Mouse (Mus musculus) brain, embryonic 18.5 days (tissue): ENCODE data around the gene Itgb4.

Experiments
- DNase-seq: peaks from one replicate; pipeline ENCODE4 v3.0.0-alpha.2; 2012; ENCODE audit warnings: low read depth, low spot score

The Itgb4 gene

DNA sequence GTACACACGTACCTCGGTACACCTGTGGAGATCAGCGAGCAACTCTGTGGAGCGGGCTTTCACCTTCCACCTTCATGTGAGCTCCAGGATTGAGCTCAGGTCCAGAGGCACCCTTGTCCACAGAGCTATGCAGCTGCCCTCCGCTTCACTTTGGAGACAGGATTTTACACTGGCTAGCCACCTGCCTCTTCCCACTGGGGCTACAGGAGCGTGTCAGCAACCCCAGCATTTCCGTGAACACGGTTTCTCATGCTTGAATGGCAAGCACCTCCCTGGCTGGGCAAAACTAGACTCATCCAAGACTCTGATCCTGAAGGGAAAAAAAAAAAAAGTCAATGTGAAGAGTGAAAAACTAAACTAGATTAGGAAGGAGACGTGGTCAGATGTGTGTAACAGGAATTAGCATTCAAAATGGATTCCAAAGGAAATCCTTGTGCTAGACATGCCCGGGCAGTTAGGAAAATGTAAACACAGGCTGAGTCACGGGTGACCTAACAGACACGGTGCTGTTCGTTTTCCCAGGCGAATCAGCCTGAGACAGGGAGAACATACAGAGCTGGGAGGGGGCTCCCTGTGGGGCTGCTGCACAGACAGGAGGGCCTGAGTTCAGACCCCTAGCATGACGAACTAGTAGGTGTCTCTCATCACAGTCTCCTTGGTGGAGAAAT lies 4.4 kb upstream of the Itgb4 start:
- DNase-seq = no peak

DNA sequence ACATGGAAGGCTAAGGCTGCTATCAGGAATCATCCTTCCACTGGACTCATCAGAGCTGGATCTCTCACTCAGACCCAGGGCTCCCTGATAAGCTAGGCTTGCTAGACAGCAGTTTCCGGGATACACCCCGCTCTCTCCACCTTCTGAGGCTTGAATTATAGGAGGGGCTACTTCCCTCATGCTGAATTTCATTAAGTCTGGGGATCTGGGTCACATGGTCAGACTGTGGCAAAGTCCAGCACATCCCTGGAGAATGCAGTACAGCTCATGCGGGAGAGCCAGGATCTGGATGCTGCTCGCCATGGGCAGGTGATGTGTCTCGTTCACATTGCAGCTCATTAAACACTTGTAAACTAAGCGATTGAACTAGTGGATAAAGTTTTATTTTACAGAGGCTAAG lies 3.5 kb upstream of the Itgb4 start:
- no peak for DNase-seq

DNA sequence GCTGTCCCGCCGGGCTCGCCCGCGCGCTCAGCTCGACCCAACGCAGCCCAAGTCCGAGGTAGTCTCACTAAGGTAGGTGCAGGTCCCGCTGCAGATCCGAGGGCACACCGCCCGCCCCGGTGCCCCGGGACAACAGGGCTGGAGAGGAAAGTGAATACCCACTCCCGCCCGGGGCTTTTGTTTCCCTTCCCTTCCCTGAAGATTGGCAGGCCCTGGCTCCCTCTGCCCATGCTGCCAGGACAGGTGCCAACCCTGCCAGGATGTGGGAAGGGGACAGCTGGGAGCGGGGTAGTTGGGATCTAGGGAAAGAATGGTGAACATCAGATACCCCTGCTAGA lies 543 bp downstream of the Itgb4 start:
- no peak for DNase-seq

DNA sequence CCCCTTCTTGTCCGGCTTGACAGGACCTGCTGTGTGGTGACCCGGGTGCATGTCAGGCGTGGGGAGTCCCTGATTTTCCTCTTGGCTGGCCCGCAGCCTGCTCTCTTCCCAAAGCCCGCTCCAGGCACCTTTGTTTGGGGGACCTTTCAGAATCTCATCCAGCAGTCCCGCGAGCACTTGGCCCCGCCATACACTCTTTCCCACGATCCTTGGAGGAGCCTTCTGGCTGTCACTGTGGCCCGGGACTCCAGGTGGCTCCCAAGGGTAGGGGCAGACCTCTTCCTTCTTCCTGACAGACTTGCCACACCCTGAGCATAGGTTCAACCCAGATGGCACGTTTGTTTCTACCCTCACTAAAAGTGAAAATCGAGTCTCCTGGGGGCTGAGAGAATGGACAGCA lies 1.0 kb downstream of the Itgb4 start:
- no peak for DNase-seq

DNA sequence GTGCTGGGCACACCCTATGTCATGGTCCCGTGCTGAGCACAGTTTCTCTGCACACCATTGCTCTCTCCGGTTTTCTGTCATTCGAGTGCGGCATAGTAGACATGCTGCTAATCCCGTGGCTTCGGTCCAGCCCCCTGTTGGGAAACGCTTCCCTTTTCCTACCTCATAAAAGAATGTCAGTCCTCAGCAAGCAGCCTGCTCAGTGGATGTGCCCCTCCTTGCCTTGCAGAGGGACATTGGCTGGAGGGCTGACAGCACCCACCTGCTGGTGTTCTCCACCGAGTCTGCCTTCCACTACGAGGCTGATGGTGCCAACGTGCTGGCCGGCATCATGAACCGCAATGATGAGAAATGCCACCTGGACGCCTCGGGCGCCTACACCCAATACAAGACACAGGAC lies 8.0 kb downstream of the Itgb4 start:
- DNase-seq = no peak

DNA sequence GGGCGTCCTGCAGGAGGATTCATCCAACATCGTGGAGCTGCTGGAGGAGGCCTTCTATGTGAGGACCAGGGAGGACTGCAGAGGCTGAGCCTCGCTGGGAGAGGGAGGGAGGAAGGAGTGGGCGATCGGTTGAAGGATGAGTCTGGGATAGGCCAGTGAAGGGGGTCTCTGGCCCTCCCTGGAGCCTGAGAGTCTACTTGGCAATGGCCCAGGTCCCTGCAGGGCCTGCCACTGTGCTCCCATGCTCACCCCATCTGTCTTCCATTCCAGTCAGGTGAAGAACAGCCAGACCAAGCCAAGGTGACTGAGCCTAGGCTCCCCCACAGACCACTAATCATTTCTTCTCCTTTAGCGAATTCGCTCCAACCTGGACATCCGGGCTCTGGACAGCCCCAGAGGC lies 8.8 kb downstream of the Itgb4 start:
- no peak for DNase-seq

DNA sequence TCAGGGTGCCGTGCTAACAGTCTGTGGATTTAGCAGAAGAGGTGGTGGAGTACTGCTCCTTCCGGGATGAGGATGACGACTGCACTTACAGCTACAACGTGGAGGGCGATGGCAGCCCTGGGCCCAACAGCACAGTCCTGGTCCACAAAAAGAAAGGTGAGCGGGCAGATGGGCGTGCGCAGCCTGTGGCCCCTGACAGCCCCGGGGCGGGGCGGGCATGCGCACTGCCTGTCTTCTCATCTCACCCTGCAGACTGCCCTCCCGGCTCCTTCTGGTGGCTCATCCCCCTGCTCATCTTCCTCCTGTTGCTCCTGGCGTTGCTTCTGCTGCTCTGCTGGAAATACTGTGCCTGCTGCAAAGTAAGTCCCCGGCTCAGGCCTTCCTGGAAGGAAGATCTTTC lies 15.2 kb downstream of the Itgb4 start:
- DNase-seq = no peak

DNA sequence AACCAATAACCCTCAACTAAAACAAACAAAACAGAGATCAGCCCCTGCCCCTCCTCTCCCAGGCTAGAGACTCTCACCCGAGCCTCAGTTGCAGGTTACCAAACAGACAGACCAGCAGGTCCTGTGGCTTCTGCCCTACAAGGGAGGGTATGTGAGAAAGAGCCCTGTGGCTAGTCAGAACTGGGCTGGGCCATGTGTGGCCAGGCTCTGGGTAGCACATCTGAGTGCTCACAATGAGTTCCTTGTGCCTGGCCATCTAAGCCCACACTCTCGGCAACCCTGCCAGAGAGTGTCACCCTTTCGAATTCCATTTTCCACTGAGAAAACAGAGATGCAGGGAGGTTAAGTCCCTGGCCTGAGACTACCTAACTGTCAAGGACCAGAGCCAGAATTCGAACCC lies 17.6 kb downstream of the Itgb4 start:
- DNase-seq = no peak

DNA sequence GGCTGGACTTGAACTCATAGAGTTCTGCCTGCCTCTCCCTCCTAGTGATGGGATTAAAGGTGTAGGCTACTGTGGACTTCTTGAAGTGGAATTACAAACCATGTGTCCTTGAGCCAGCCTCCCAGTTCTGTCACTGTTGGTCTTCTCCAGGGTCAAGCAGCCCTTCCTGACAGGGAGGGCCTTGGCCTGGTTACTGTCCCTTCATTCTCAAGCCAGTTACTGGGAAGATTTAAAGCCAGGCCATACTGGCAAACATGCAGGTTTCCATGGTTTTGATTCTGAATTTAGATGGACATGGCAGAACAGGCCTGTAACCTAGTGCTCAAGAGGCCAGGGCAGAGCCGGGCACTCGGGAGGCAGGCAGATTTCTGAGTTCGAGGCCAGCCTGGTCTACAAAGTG lies 20.7 kb downstream of the Itgb4 start:
- no peak for DNase-seq

DNA sequence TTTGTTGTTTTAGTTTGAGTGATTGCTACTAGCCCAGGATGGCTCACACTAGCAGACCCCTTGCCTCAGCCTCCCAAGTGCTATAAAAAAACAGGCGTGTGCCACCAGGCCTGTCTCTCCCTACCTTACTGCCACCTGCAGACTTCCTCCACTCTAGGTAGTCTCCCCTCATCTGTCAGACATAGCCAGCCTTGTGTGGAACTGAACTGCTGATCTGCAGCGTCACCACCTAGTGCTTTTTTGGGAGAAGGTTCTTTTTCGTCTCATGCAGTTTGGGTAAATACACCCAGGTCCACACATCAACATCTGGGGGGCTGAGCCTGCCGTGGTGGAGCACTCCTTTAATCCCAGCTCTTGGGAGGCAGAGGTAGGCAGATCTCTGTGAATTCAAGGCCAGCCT lies 22.5 kb downstream of the Itgb4 start:
- no peak for DNase-seq

DNA sequence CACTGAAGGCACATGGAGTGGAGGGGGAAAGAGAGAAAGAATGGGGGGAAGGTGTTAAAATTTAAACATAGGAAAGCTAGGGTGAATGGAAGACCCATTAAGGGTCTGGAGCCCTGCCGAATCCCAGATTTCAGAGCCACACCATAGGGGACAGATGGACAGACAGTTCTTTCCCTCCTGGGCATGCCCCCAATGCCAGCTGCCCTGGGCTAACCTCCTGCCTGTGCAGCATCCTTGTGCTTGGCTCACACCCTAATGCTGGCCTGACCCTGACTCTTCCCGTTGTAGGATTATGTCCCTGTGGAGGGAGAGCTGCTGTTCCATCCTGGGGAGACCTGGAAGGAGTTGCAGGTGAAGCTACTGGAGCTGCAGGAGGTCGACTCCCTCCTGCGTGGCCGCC lies 23.2 kb downstream of the Itgb4 start:
- no peak for DNase-seq

DNA sequence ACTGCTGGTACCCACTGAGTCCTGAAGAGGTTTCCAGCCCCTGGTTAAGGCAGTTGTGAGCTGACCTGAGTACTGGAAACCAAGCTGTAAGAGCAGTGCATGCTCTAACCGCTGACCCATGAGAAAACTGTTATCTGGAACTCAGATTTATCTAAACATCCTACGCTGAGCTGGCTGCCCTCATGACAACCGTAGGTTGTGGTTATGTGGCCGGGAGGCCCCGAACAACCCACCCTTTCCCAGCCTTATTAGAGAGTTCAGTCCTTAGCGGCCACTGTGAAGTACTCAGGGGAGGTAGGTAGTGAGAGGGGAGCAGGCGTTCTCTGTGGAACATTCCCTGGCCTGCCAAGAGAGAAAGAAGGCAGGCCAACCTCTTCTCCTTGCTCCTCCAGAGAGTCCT lies 24.5 kb downstream of the Itgb4 start:
- DNase-seq = no peak

DNA sequence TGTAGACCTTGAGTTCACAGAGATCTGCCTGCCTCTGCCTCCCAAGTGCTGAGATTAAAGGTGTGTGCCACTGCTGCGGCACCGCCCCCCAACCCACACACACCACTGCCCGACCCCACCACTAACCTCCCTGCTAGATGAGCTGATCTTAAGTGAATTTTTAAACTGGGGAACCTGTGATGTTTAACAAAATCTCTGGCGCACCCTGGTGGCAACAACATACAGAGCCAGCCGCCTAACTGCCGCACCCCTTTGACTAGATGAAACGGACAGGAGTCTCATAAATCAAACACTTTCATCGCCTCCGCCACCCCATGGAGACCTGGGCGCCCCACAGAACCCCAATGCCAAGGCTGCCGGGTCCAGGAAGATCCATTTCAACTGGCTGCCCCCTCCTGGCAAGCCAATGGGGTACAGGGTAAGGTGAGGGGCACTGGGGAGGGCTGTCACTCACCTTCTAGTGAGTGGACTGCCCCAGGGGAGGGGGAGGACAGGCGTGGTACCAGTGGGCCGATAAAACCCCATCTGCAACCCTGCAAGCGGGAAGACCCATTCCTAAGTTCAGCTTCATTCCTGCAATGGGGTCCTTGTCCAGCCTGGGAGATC lies 25.1 kb downstream of the Itgb4 start:
- DNase-seq = no peak

DNA sequence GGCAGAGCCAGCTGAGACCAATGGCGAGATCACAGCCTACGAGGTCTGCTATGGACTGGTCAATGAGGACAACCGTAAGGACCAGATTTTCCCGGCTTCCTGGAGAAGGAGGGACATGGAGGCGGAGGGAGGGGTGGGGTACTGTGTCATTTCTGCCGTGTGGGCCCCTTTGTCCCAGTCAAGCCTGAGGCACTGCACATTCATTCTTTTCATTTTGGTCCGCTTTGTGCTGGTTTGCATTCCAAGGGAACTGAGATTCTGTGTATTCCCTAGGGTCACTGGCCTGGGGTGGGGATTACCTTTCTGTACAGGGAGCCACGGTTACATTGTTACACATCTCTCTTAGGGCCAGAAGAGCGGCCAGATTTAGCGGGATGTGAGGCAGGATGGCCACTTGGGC lies 26.1 kb downstream of the Itgb4 start:
- no peak for DNase-seq

DNA sequence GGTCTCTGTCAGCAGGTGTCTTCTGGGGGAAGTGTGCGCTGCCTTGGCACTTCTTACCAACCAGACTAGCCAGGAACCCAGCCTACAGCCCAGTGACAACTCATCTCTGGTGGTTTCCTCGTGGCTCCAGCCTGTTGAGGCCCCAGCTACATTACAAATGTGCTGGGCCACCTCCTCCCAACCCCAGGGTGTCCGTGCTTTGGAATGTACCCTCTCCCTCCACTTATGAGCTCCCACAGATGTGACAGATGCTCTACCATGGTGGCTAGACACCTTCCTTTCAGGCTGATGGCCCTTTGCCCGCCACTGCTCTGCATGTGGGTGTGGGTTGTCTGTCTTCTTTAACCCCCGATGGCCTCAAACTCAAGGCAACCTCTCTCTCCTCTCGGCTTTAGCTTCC lies 27.2 kb downstream of the Itgb4 start:
- DNase-seq = no peak

DNA sequence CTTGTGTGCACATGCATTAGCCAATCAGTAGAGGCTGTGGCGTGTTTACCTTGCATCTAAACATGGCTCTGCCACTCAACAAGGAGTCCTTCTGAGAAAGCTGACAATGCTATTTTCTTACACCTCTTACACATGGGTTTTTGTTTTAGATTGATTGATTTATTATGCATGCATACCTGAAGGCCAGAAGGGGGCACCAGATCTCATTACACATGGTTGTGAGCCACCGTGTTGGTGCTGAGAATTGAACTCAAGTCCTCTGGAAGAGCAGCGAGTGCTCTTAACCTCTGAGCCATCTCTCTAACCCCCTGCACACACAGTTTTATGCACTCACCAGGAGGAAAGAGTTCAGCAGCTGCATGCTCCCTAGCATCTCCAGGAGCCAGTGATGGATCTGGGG lies 28.4 kb downstream of the Itgb4 start:
- DNase-seq = no peak

DNA sequence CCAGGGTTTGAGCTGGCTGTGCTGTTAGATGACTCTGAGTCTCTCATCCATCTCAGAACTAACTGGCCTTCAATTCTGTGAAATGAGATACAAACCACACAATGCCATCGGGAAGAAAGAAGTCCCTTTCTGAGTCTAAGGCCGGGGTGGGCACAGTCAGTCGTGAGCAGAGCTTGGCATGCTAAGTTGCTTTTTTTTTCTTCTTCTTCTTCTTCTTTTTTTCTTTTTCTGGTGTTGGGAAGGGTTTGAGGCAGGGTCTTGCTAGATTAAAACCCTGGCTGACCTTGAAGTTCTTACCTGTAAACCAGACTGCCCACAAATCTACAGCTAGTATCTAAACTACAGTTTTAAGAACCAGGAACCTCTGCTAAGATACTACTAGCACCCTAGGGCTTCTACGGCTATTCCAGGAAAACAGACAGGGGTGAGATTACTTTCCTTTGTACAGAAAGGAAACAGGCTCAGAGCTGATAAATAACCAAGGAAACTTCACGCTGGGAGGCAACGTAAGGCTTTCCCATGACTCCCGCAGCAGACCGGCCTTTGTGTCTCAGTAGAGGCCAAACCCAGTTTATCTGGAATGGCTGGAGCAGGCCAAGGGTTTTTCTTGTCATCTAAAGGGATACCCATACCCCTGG lies 29.8 kb downstream of the Itgb4 start:
- no peak for DNase-seq

DNA sequence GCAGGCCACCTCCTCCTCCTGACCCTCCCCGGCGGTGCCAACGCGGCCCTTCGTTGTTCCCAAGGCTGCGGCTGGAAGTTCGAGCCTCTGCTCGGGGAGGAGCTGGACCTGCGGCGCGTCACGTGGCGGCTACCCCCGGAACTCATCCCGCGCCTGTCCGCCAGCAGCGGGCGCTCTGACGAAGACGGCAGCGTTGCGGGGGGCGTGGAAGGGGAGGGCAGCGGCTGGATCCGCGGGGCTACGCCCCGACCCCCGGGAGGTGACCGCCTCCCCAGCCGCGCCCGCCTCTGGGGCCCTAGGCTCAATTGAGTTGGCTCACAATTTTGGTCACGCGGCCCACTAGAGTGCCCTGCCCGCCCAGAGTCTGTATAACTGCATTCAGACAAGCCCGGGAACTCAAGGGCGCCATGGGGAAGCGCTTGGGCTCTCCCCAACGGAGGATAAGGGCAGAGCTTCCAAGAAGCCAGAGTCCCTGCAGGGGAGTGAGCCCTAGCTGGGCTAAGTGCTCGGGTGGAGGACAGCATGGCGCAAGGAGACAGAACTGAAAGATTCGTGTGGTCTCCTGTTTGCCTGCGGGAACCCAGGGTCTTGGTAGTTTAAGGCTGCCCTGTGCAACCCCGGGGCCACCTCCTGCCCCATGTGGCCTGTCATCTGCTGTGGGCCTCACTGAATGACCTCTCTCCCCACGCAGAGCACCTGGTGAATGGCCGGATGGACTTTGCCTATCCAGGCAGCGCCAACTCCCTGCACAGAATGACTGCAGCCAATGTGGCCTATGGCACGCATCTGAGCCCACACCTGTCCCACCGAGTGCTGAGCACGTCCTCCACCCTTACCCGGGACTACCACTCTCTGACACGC lies 30.6 kb downstream of the Itgb4 start:
- no peak for DNase-seq

DNA sequence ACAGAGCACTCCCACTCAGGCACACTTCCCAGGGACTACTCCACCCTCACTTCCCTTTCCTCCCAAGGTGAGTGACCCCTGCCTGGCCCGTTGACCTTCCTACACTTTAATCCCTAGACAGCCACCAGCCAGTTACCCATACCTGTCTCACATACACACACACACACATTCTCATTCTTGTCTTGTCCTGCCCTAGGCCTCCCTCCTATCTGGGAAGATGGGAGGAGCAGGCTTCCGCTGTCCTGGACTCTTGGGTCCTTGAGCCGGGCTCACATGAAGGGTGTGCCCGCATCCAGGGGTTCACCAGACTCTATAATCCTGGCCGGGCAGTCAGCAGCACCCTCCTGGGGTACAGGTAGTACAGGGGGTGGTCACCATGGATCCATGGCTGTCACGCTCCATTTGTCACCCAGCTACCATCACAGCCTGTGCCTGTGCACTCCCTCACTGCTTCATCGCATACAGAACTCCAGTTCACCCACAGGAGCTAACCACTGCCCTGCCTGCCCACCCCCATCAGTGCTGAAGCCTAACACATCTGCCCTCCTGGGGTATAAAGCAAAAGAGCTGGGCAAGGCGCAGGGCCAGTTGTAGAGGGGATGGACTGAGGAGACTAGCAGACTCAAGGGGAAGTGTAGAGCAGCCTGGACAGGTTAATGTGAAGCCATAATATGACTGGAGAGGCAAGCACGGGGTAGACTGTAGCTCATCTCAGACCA lies 31.4 kb downstream of the Itgb4 start:
- DNase-seq = no peak

DNA sequence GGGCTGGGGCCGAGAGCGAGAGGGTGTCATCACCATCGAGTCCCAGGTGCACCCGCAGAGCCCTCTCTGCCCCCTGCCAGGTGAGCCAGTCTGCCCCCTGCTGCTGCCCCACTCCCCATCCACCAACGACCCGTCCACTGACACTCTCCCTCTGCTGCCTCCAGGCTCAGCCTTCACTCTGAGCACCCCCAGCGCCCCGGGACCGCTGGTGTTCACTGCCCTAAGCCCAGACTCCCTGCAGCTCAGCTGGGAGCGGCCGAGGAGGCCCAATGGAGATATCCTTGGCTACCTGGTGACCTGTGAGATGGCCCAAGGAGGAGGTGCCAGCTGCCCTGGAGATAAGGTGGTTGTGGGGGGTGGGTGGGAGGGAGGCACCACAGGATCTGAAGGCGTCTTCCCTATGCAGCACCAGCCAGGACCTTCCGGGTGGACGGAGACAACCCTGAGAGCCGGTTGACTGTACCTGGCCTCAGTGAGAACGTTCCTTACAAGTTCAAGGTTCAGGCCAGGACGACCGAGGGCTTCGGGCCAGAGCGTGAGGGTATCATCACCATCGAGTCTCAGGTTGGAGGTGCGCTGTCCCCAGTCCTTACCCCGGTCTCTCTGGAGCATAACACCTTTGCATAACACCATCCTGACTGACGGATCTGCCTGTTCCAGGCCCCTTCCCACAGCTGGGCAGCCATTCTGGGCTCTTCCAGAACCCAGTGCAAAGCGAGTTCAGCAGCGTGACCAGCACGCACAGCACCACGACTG lies 32.8 kb downstream of the Itgb4 start:
- no peak for DNase-seq

DNA sequence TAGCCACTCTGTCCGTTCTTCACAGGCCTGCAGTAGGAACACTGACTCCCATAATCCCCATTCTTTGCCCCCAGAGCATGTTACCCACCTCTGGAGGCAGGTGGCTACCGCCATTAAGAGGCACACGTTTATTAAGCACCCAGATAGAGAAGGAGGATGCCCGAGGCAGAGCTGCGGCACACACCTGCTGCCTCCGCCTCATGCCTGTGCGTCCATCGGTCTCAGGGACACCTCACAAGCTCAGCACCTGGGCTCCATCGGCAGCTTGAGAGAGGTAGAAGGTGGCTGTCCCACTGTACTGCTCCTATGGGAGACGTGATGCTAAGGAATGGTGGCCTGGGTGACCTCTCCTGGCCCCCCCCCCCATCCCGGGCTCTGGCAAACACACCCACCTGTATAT lies 33.9 kb downstream of the Itgb4 start:
- DNase-seq = no peak
